Mouse (Mus musculus) hindbrain, embryonic 11.5 days (tissue): ENCODE measurements around the gene Lrp4. TPM values are rescaled to one million over a fixed set of nuclear protein-coding genes. Genes with fewer than 3 reads are reported as not detected.

Experiments used
- ATAC-seq: fragments of 200-750 bp; cut with Nextera tagmentation; 2 replicates; pipeline ENCODE4 v1.8.0; 2017; ENCODE audit warnings: mild to moderate bottlenecking, moderate TSS enrichment, moderate library complexity; ENCODE audit not compliant: low FRiP score
- DNase-seq: peaks from one replicate; pipeline ENCODE4 v3.0.0-alpha.2; 2015; ENCODE audit warnings: low spot score
- H3K27ac ChIP-seq: fragments of 300-500 bp; sonication (generic); 2 replicates; pipeline ENCODE4 v1.5.1; 2014; ENCODE audit warnings: mild to moderate bottlenecking, low read depth, low read length
- H3K27me3 ChIP-seq: fragments of 300-500 bp; sonication (generic); 2 replicates; pipeline ENCODE4 v1.6.1; 2014; ENCODE audit warnings: mild to moderate bottlenecking, low read length, moderate library complexity, mixed read lengths; ENCODE audit not compliant: control insufficient read depth, insufficient read depth
- H3K36me3 ChIP-seq: fragments of 300-500 bp; sonication (generic); 2 replicates; pipeline ENCODE4 v1.6.1; 2014; ENCODE audit warnings: mild to moderate bottlenecking, low read length, moderate library complexity, mixed read lengths; ENCODE audit not compliant: control insufficient read depth, insufficient read depth
- H3K4me1 ChIP-seq: fragments of 300-500 bp; sonication (generic); replicated peaks from 2 replicates; pipeline ENCODE4 v1.6.1; 2014; ENCODE audit warnings: low read length, mixed read lengths; ENCODE audit not compliant: control insufficient read depth, insufficient read depth
- H3K4me2 ChIP-seq: fragments of 300-500 bp; sonication (generic); replicated peaks from 2 replicates; pipeline ENCODE4 v1.6.1; 2014; ENCODE audit warnings: mild to moderate bottlenecking, low read depth, low read length
- H3K4me3 ChIP-seq: fragments of 300-500 bp; sonication (generic); 2 replicates; pipeline ENCODE4 v1.5.1; 2014; ENCODE audit warnings: low read depth, low read length
- H3K9ac ChIP-seq: fragments of 300-500 bp; sonication (generic); 2 replicates; pipeline ENCODE4 v1.6.1; 2014; ENCODE audit warnings: low read depth, low read length
- H3K9me3 ChIP-seq: fragments of 300-500 bp; sonication (generic); 2 replicates; pipeline ENCODE4 v1.6.1; 2016; ENCODE audit warnings: low read length; ENCODE audit not compliant: control insufficient read depth
- WGBS: fragments of 180-500 bp; shearing (Covaris S2); extraction: QIAGEN DNeasy Blood & Tissue Kit; methylation state at CpG from one replicate; pipeline ENCODE4 v1.1.7; 2014; 5-methylcytosine and 5-hydroxymethylcytosine counted together
- polyA plus RNA-seq: library from polyadenylated mRNA; unstranded; fragments of >200 nt; fragmentation: Nextera tagmentation; extraction: Ambion mirVana; gene quantifications from 2 replicates; pipeline ENCODE4 v1.2.1, GENCODE M21; 2014

Lrp4 gene
- polyA plus RNA-seq, 1 experiment from 2014 or later: 5.9 TPM

- peak overlapping the region; percentile 82 for H3K27ac ChIP-seq
- H3K4me2 ChIP-seq: peak overlapping the region; percentile 96
- H3K4me3 ChIP-seq: peak overlapping the region; percentile 74
- under 1% methylated on average over 45 of the region's 45 CpGs for WGBS
- peaks cover 8% of the 10 kb centered on the region; the same call in 1 of the 2 replicates for H3K4me1 ChIP-seq
- H3K9ac ChIP-seq: peak overlapping the region; percentile 89
- no peaks in the 10 kb centered on the region for H3K36me3 ChIP-seq
- H3K9me3 ChIP-seq: no peaks in the 10 kb centered on the region
- no peaks in the 10 kb centered on the region; the same call in 1 of the 2 replicates for H3K27me3 ChIP-seq
- DNase-seq: peak; percentile 72
- peak; percentile 59 for ATAC-seq
These were observed 443 bp downstream of the Lrp4 start for GRCm38 (mm10) chr2:91457656-91458251.

- peak overlapping the region; percentile 96 for H3K4me2 ChIP-seq
- WGBS: under 1% methylated on average over 21 of the region's 21 CpGs
- no peaks in the 10 kb centered on the region for H3K9me3 ChIP-seq
- no peaks in the 10 kb centered on the region for H3K36me3 ChIP-seq
- peak overlapping the region; percentile 82 for H3K27ac ChIP-seq
- H3K27me3 ChIP-seq: no peaks in the 10 kb centered on the region; the same call in 1 of the 2 replicates
- H3K4me3 ChIP-seq: peak overlapping the region; percentile 74
- DNase-seq (no peak), ATAC-seq (0 out of 2 replicates have a peak, but pooled peaks have one; percentile 17)
- H3K4me1 ChIP-seq: peaks cover 11% of the 10 kb centered on the region; the same call in 1 of the 2 replicates
- H3K9ac ChIP-seq: peak overlapping the region; percentile 89
These were observed 951 bp downstream of the Lrp4 start for GRCm38 (mm10) chr2:91458252-91458672.

GRCm38 (mm10) chr2:91458673-91459391, 1.5 kb downstream of the Lrp4 start:
- Histone ChIP-seq H3K36me3 (no peaks in the 10 kb centered on the region), H3K4me3 (peak overlapping the region; percentile 74), H3K9me3 (no peaks in the 10 kb centered on the region), H3K4me1 (peaks cover 11% of the 10 kb centered on the region; the same call in 1 of the 2 replicates), H3K4me2 (peak overlapping the region; percentile 96), H3K9ac (peak overlapping the region; percentile 89), H3K27ac (peak overlapping the region; percentile 82), H3K27me3 (no peaks in the 10 kb centered on the region; the same call in 1 of the 2 replicates)
- peak; percentile 31; the same call in 1 of the 2 replicates for ATAC-seq
- peak; percentile 73 for DNase-seq
- under 1% methylated on average over 32 of the region's 32 CpGs for WGBS

GRCm38 (mm10) chr2:91460076-91460475, 2.8 kb downstream of the Lrp4 start:
- Histone ChIP-seq H3K27ac (no peak overlapping the region), H3K9me3 (no peaks in the 10 kb centered on the region), H3K4me1 (peaks cover 11% of the 10 kb centered on the region; the same call in 1 of the 2 replicates), H3K27me3 (no peaks in the 10 kb centered on the region; the same call in 1 of the 2 replicates), H3K36me3 (no peaks in the 10 kb centered on the region), H3K9ac (no peak overlapping the region), H3K4me3 (no peak overlapping the region), H3K4me2 (no peak overlapping the region)
- ATAC-seq (no peak), DNase-seq (no peak)
- 94% methylated on average over 6 of the region's 6 CpGs for WGBS

- WGBS: 67% methylated on average over 7 of the region's 7 CpGs
- Histone ChIP-seq H3K4me2 (no peak overlapping the region), H3K9ac (no peak overlapping the region), H3K36me3 (no peaks in the 10 kb centered on the region), H3K9me3 (no peaks in the 10 kb centered on the region), H3K4me1 (peaks cover 11% of the 10 kb centered on the region; the same call in 1 of the 2 replicates), H3K27ac (no peak overlapping the region), H3K4me3 (no peak overlapping the region), H3K27me3 (no peaks in the 10 kb centered on the region; the same call in 1 of the 2 replicates)
- no peak for DNase-seq
- no peak for ATAC-seq
These were observed 3.5 kb downstream of the Lrp4 start for GRCm38 (mm10) chr2:91460771-91461170.

GRCm38 (mm10) chr2:91461341-91461740, 4.0 kb downstream of the Lrp4 start:
- H3K27ac ChIP-seq: no peak overlapping the region
- H3K9ac ChIP-seq: no peak overlapping the region
- H3K4me2 ChIP-seq: no peak overlapping the region
- 61% methylated on average over 3 of the region's 3 CpGs for WGBS
- no peak overlapping the region for H3K4me3 ChIP-seq
- H3K27me3 ChIP-seq: no peaks in the 10 kb centered on the region; the same call in 1 of the 2 replicates
- H3K4me1 ChIP-seq: peaks cover 11% of the 10 kb centered on the region; the same call in 1 of the 2 replicates
- DNase-seq (no peak), ATAC-seq (no peak)
- no peaks in the 10 kb centered on the region for H3K9me3 ChIP-seq
- no peaks in the 10 kb centered on the region for H3K36me3 ChIP-seq

- H3K4me3 ChIP-seq: no peak overlapping the region
These were observed 4.9 kb downstream of the Lrp4 start for GRCm38 (mm10) chr2:91462196-91462595.

GRCm38 (mm10) chr2:91462681-91463080, 5.4 kb downstream of the Lrp4 start:
- Histone ChIP-seq H3K9me3 (no peaks in the 10 kb centered on the region), H3K4me3 (no peak overlapping the region), H3K27me3 (no peaks in the 10 kb centered on the region; the same call in 1 of the 2 replicates), H3K4me2 (peak overlapping the region; percentile 36), H3K27ac (peak overlapping the region; percentile 25; the same call in 1 of the 2 replicates), H3K4me1 (peaks cover 11% of the 10 kb centered on the region; the same call in 1 of the 2 replicates), H3K9ac (peak overlapping the region; percentile 49), H3K36me3 (no peaks in the 10 kb centered on the region)
- WGBS: 7% methylated on average over 12 of the region's 12 CpGs
- ATAC-seq (0 out of 2 replicates have a peak, but pooled peaks have one; percentile 25), DNase-seq (peak; percentile 39)

More at GRCm38 (mm10) chr2:91462196-91462595, 4.9 kb downstream of the Lrp4 start:
- Histone ChIP-seq H3K4me1 (peaks cover 11% of the 10 kb centered on the region; the same call in 1 of the 2 replicates), H3K4me2 (peak overlapping the region; percentile 36; the same call in 1 of the 2 replicates), H3K9ac (peak overlapping the region; percentile 49; the same call in 1 of the 2 replicates), H3K27ac (no peak overlapping the region), H3K36me3 (no peaks in the 10 kb centered on the region), H3K27me3 (no peaks in the 10 kb centered on the region; the same call in 1 of the 2 replicates), H3K9me3 (no peaks in the 10 kb centered on the region)
- 0% methylated on average over 2 of the region's 2 CpGs for WGBS
- ATAC-seq (no peak), DNase-seq (peak; percentile 31)
